Mouse (Mus musculus) kidney, postnatal 25 days (tissue): ENCODE data around the gene Ensa.
"Not testable (repeated sequence)": the region's sequence is repeated elsewhere in the genome, so short reads cannot be mapped to it uniquely, and the experiment has no call there.

Source experiments
- DNase-seq, 2 experiments: peaks; one replicate each; pipeline ENCODE4 v3.0.0; 2021; ENCODE audit warnings: mixed read lengths in 2 of 2

Ensa gene

DNA sequence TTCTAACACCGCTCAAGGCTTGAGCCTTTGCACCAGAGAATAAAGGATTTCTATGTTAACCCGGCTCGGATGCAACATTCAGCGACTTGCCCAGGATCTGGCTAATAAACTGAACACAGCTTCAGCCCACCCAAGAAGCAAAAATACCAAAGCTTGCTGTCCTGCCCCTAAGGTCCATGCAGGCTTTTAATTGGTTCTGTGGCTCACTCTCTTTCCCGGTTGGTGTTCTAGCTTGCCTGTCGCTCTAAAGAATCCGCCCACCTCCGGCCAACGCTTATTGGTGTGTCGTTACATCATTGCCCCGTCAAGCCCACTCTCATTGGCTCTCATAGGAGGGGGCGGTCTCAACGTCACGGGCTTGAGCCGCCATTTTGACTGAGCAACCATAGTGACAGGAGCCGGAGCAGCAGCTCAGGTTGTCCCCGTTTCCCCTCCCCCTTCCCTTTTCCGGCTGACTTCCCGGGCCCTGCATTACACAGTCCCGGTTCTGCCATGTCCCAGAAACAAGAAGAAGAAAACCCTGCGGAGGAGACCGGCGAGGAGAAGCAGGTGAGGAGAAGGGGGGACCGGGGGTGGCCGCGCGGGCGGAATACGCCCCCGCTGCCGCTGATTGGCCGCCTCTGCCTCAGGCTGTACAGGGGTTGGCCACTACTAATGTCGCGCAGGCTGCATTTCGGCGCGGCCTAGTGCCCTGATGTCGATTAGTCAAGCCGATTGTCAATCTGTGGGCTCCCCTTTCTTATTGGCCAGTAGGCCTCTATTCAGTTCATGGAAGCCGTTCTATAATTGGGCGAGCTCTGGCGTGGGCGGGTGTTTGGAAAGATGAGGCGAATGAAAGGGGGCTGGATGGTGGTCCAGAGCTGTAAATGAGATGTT, at the start of gene Ensa:
Ensa (plus strand) TSS at position 366 of the 876 bp plus-strand sequence.
- DNase-seq, result peak; percentile 99

DNA sequence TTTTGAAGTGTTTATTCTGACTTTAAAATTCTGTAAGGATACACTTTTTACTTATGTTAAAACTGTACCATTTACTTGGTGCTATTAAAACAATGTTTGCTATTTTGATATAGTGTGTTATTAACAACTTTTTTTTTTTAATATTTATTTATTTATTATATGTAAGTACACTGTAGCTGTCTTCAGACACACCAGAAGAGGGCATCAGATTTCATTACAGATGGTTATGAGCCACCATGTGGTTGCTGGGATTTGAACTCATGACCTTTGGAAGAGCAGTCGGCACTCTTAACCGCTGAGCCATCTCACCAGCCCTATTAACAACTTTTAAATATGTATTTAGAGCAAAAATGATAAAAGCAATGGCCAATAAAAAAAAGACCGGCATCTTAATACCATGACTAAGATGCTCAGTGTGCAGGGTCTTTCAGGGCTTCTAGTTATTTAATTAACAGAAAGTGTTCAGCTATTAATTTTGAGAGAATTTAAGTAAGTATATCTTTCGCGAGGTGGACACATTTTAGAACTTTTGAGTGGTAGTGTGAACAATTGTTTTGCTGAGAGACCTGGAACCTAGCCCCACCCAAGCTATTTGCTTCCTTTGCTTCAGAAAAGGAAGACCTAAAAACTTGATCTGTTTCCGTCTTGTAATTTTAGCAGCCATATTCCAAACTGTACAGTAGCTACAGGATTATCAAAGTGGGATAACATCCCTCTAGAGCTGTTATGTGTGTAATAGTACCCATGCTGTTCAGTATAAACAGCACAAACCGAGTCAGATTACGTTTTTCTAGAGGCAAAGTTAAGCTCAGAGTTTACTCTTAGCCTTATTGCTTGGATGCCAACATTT, 36.8 kb upstream of the Ensa start:
- no peak for DNase-seq

DNA sequence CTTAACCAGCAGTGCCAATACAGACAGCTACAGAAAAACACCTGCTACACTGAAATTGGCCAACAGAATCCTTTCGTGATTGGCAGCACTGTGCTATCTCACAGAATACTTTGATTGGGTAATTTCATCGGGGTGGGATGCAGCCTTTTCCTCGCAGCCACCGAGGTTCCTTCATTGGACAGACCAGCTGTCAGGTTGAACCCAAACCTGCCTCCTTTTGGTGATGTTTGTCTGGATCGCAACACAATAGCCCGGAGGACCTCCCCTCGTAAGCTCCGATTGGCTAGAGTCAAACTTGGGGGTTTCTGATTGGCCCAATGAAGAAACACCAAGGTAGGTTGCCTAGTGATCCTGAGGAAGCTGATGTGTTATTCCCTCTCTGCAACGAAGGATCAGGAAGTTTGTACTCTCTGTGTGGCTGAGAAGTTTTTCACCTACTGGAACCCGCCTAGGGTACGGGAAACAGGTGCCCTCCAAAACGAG, 36.1 kb upstream of the Ensa start, which contains the start of gene Golph3l:
Golph3l (plus strand) TSS at position 331 of the 483 bp plus-strand sequence.
- DNase-seq, result peak; percentile 96 to 98

DNA sequence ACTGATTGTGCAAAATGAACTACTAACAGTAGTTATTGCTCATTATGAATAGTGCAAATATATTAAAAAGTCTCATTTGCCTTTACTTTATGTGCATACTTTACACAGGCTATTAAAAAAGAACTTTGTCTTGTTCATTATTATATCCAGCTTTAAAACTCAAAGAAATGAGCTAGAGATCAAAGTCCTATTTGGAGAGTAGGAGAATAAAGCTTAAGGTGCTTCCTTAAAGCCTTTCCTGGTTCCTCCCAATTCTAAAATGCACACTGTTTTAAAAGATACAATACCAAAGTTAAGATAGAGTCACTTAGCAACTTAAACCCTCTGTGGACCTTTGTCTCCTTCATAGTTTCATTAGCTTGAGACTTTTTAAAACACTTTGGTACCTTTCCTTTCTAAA, 26.1 kb upstream of the Ensa start:
- DNase-seq, result no peak

DNA sequence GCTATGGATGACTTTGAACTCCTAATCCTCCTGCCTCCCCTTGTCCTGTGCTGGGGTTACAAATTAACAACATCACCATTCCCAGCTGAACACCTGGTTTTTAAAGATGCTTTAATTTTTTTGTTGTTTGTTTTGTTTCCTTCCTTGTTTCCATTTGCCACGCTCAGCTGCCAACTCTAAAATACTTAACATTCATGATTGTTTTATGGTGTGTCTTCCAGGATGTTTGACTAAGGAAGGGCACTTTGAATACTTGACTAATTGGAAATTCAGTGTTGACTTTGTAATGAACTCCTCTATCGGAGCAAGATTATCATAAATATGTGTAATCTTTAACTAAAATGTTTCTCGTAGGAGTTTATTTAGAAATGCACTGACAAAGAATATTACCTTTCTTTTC, 23.5 kb upstream of the Ensa start:
- DNase-seq, result no peak

DNA sequence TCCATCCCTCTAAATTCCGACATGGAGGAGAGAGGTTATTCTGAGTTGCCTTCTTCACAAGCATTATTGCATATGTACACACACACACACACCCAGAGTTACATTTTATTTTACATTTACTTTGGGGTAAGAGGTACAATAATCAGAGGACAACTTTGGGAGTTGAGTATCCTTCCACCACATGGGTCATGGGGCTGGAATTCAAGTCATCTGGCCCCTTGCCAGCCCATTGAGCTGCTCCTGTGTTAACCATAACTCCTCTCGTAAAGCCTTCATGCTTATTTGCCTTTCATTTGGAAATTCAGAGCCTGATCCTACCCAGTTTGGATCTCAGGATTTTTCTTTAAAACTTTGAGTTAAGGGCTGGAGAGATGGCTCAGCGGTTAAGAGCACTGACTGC, 18.7 kb upstream of the Ensa start:
- DNase-seq, result peak in 1 of 2 experiments; percentile 61

DNA sequence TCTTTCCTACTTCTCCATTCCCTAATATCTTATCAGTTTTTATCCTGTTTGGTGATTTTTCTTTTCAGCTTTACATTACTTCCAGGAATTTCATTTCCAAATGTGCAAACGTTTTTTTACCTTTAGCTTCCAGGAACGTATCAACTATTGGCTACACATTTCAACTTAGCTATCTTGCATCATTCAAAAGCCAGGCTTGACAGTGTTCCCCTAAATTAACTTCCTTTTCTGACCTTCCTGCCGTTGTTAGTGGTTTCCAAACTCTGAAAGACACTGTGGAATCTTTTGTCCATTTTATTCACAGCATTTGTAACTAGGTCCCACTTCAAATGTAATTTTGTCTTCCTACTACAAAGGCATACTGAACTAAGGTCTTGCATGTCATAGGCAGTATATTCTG, 15.6 kb upstream of the Ensa start:
- DNase-seq, result no peak

DNA sequence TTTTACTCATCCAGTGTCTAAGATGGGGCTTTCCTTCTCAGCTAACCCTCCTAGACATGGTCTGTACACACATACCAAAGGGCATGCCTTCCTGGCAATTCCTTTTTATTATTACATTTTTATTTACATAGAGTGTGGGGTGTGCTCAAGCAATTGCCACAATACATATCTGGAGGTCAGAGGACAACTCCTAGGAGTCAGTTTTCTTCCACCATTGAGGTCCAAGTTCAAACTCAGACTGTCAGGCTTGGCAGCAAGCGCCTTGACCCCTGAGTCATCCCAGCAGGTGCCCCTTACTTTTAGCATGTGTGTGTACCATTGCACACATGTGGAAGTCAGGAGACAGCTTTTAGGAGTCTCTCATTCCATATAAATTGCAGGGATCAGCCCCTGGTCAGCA, 10.8 kb upstream of the Ensa start:
- DNase-seq, result no peak

DNA sequence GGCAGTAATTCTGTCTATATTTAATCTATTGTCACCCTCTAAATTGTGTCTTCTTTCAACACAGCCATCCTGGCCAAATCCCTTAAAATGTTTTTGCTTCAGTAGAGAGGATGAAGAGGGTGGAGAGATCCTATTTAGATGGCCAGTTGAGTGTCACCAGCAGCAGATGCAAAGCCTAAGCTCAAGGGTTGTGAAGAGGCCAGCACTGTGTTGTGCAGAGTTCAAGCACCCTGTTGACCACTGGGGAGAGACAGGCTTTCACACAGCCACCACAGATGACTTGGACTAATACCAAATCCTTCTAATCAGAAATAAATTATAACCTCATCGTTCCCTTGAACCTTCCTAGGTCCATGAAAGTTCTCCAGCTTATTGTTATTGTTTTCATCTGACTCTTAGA, 6.3 kb upstream of the Ensa start:
- DNase-seq, result no peak

DNA sequence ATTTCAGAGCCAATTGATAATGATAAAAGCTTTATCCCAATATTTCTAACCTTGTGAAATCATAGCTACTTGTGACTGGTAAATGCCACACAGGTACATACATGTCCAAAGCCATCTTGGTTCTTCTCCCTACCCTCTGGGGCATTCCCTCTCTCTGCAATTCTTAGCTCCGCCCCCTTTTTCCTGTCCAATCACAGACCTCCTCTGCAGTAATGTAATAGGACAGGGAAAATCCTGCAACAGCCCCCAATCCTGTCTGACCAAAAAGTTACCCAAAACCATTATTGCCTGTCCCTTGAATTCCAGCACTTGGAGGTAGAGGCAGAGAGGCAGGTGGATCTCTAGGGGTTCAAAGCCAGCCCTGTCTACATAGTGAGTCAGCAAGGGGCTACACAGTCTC, 3.6 kb upstream of the Ensa start:
- no peak for DNase-seq

DNA sequence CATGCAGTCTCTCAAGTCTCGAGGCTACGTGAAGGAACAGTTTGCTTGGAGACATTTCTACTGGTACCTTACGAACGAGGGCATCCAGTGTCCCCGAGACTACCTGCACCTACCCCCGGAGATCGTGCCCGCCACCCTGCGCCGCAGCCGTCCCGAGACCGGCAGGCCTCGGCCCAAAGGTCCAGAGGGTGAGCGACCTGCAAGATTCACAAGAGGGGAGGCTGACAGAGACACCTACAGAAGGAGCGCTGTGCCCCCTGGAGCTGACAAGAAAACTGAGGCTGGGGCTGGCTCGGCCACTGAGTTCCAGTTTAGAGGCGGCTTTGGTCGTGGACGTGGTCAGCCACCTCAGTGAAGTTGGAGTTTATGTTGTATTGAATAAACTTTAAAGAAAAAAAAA, 2.4 kb upstream of the Ensa start:
- DNase-seq, result not testable (repeated sequence)

DNA sequence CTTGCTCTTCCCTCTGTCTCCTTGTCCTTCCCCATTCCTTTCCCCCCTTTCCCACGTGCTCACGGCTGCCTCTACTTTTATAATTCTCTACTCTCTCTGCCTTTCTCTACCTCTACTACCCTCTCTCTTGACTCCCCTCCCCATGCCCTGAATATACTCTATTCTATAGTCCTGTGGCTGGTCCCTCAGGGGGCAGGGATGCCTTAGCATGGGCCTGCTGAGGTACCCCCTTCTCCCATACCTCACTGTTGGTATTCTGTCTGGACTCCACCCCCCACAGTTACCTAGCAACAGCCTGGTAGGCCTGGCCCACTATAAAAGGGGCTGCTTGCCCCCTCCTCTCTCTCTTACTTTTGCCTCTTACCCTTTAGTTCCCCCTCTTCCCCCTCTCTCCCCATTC, 1.2 kb upstream of the Ensa start:
- DNase-seq, result no peak

DNA sequence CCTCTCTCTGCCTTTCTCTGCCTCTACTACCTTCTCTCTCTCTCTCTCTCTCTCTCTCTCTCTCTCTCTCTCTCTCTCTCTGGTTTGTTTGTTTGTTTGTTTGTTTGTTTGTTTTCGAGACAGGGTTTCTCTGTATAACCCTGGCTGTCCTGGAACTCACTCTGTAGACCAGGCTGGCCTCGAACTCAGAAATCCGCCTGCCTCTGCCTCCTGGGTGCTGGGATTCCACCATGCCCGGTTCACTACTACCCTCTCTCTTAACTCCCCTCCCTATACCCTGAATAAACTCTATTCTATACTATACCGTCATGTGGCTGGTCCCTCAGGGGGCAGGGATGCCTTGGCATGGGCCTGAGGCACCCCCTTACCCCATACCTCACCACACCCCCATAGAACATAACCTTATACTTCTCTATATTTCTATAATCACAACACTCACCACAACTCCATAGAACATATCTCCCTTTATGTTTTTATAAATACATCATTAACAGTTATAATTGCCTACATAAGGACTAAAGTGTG, 740 bp upstream of the Ensa start:
- not testable (repeated sequence) for DNase-seq

DNA sequence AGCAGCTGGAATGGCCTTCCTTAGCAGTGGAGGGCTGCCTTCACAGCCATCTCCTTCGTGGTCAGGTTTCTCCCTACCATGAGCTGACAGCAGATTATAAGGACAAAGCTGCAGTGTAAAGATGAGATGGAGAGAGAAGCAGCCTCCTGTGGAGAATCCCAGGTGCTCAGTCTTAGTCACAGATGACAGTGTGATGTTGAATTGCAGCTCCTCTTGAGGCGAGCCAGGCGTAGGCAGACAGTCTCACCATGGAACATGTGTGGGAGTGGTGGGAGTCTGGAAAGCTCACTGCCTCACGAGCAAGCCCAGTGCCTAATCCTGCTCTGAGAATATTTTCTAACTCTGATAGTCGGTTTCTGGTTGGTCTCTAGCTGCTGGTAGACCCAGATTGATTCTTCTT, 3.0 kb downstream of the Ensa start:
- no peak for DNase-seq

DNA sequence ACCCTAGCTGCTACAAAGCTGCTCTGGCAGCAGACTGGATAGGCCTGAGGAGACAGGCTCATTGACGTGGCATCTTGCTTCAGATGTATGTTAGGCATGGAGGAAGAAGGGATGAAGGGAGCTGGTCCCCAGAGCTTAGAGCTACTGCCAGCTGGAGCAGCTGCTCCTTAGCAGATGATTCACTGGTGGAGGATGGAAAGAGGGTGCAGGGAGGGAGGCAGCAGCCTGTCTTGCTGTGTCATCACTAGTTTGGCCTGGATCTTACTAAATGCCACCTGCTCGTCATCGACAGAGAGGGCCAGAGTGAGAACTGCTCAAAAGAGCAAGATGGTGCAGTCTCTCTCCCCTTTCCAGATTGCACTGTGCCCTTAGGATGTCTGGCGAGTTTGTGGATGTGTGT, 5.0 kb downstream of the Ensa start:
- DNase-seq, result no peak

DNA sequence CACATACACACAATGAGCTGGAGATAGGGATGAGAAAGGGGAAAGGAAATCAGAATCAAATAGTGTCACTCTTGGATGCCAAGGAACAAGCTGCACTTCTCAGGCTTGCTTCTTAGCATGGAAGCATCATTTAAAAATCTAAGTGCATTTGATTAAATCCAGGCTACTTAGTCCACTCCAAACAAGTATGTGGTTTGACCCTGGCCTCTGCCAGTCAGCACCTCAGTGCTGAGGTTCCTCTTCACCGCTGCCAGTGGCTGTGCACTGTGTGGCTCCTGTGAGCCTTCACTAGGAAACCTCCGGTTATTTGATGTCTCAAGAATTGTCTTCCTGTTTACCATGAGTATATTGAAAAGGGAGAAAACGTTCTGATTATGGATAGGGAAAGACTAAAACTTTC, 6.1 kb downstream of the Ensa start:
- DNase-seq, result no peak

DNA sequence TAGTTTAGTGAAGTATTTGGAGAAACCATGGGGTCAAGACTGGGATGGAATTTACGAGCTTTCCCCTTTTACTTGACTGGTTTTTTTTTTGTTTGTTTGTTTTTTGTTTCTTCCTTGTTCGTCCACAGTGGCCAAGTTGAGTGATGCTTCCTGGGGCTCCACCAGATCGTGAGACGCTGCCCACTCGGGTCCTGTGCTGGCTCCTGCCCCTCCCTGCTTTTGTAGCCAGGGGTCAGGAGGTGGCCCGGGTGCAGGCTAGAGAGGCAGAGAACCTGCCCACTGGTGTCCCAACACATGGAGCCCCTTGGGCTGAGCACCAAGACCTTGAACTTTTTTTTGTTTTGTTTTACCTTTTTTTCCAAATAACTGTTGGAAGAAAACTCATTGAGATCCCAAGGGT, 6.5 kb downstream of the Ensa start:
- no peak for DNase-seq

DNA sequence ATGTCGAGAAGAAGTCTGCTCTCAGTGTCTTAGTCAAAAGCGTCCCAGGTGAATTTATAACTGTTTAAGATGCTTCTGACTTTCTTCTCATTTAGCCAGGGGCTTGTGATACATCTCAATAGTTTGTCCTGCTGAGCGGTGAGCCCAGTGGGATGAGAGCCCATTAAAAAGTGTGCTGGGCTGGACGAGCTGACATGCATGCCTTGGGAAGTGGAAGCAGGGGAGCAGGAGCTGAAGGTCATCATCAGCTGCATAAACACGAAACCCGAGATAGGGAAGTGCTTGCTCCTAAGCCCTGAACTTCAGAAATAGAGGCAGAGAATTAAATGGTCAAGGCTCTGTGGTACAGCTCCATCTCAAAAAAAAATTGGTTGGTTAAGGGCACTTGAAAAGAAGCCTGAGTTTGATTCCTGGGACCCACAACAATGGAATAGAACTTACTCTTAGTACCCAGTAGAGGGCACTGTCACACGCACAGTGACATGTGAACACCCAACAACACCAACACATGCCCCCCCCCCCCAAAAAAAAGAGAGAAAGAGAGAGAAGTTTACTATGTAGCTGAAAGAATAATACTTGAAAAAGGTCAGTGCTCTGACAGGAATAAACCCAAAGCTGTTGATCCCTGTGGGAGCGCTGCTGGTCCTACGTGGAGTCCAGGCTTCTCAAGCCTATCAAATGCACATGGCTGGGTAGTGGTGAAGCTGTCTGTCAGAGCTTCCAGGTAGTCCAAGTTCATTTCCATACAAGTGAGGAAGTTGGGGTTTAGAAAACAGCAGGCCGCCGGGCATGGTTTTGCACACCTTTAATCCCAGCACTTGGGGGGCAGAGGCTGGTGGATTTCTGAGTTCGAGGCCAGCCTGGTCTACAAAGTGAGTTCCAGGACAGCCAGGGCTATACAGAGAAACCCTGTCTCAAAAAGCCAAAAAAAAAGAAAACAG, 8.1 kb downstream of the Ensa start:
- DNase-seq, result no peak

DNA sequence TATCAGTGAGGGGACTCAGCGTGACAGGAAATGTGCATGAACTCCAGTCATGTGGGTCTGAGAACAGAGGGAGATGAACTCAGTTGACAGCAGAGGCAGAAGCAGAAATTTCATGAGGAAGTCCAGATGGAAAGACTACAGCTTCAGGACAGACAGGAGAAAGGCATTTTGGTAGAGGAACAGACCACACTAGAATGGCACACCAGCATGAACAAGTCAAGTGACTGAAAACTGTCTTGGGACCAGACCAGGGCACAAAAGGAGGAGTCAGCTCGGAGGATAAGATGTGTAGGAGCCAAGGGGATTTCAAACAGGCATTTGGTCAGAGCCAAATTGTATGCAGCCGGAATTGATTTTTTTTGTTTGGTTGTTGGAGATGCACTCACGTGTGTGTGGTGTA, 10.8 kb downstream of the Ensa start:
- no peak for DNase-seq

DNA sequence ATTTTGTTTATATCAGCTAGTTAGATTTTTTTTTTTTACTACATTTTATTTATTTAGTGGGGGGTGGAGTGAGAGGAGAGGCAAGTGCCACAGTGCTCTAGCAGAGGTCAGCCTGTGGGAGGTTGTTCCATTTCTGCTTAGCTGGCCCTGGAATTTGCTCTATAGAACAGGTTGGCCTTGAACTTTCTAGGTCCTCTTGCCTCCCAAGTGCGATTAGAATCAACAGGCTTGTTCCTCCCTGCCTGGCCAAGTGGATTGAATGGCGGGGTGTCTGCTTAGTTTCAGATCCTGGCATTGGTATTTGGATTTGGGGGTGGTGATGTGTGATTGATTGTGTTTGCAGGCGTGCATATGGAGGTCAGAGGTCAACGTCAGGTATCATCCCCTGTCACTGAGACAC, 11.3 kb downstream of the Ensa start:
- peak; percentile 35 to 63 for DNase-seq

DNA sequence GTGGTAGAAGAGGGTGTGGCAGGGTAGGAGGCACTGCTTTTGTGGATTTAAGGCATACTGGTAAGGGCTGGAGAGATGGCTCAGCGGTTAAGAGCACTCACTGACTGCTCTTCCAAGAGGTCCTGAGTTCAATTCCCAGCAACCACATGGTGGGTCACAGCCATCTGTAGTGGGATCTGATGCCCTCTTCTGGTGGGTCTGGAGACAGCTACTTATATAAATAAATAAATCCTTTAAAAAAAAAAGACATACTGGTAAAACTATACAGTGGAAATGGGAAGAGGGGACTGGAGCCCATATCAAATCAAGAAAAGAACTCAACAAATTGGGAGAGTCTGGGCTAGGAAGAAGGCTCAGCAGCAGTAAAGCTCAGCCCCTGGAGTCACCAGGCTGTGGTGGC, 14.9 kb downstream of the Ensa start:
- no peak for DNase-seq

DNA sequence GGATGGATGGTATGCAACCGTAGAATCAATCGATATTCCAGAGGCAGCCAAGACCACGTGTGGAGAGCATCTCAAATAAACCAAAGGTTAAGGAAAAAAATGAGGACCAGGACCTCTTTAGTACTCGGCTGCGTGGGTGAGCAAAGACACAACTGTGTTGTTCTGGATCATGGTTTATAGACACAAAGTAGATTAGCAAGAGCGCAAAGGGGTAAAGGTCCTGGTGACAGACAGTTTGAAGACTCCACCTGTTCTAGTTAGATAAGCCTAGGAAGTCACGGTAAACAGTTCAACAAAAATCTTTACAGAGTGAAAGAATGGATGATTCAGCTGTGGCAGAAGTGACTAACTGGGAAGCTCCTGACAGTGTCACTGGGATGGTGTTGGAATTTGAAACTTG, 18.3 kb downstream of the Ensa start:
- peak in 1 of 2 experiments; percentile 17 for DNase-seq
